Mouse (Mus musculus): ENCODE results near the gene Klhl18.

DNA sequence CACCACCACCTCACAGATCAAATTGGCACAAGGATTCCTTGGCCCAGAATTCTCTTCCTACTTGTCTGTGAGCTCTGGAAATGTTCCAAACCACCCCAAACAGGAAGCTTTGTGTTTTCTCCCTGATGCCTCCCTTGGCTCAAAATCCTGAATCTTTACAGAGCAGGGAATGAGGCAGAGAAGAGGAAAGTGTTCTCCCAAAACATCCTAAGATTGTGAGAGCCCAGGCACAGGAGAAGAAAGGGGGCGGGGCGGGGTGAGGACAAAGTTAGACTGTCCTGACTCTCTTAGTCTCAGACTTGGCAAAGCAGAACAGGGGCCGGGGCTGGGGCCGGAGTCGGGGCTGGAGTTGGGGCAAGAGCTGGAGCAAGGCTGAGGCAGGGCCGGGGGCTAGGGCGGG lies 63.6 kb downstream of the Klhl18 start:
- TF ChIP-seq CTCF (conservative IDR thresholded peaks at IDR 0.05; ENCODE audit: low read length) = no peak
- no peak for TF ChIP-seq NANOG (IDR thresholded peaks at IDR 0.05; ENCODE audit: borderline replicate concordance, low read length)

All from E14TG2a.4 (cell line).